Mouse (Mus musculus): ENCODE measurements at regions not wholly inside any gene's neighbourhood (a gene's known extent, or its start where the extent isn't known, plus 50 kb on each side); places are given as distances from the start of the nearest gene placed in this dataset. TPM values are rescaled to one million over a fixed set of nuclear protein-coding genes. Genes with fewer than 3 reads are reported as not detected.

DNA sequence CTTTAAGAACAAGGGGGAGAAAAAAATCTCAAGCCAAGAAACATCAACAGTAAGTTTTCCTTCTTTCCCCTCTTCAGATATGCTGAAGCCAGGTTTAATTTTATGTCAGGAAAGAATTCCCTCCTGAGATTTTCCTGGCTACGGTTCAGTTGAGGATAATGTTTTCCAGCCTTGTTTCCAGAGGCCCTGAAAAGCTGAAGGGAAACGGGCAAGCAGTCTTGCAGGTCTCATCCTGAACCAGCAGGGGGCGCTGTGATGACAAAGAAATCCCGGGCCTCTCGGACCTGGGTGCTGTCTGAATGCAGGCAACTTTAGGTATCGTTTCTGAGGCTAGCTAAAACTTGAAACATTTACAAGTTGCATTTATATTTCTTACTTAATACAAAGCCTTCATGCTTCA lies 61.5 kb upstream of the Dab2 start:
- H3K36me3 ChIP-seq (ENCODE audit: control insufficient read depth, insufficient read depth, low read length), result no peaks in the 10 kb centered on the region
- no peak overlapping the region for H3K9ac ChIP-seq (ENCODE audit: low read length)
- no peaks in the 10 kb centered on the region for H3K27me3 ChIP-seq (ENCODE audit: control insufficient read depth, insufficient read depth, low read length)
- H3K9me3 ChIP-seq (ENCODE audit: control insufficient read depth, low read length), result no peaks in the 10 kb centered on the region
- H3K27ac ChIP-seq (ENCODE audit: low read depth, low read length), result no peak overlapping the region
- H3K4me1 ChIP-seq (replicated peaks; ENCODE audit: control insufficient read depth, insufficient read depth, low read length), result no peaks in the 10 kb centered on the region
- ATAC-seq (replicated peaks; ENCODE audit: low FRiP score) (peak; percentile 60; the same call in 1 of the 2 replicates), DNase-seq (ENCODE audit: low spot score) (peak; percentile 88)
- no peak overlapping the region for H3K4me3 ChIP-seq (ENCODE audit: low read depth, low read length)
- no peak overlapping the region for H3K4me2 ChIP-seq (ENCODE audit: low read depth, low read length, severe bottlenecking)
- 8% methylated on average over 6 of the region's 6 CpGs for WGBS

DNA sequence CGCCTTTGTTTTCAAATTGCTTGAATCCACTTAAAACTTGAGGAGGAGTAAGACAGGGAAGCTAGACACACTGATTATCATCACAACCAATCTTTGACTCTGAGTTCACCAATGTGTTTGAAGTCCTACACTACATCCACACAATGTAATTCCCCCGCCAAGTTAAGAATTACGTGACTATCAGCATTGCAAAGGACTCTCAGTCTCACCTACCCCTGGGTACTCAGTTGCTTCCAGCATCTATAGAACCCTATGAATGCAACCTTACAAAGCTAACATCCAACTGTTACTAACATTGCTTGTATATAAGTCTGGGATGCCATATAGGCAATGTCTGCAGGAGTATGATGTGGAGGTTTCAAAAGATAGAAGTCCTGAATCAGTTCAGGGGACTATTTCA lies 60.8 kb upstream of the Dab2 start:
- 94% methylated on average over 3 of the region's 3 CpGs for WGBS

GRCm38 (mm10) chr15:6242132-6242531 lies 57.5 kb upstream of the Dab2 start:
- H3K9me3 ChIP-seq (ENCODE audit: control insufficient read depth, low read length), result no peaks in the 10 kb centered on the region
- WGBS, result 92% methylated on average over 4 of the region's 4 CpGs
- no peak overlapping the region for H3K27ac ChIP-seq (ENCODE audit: low read depth, low read length)
- H3K36me3 ChIP-seq (ENCODE audit: control insufficient read depth, insufficient read depth, low read length), result no peaks in the 10 kb centered on the region
- H3K9ac ChIP-seq (ENCODE audit: low read length), result no peak overlapping the region
- H3K27me3 ChIP-seq (ENCODE audit: control insufficient read depth, insufficient read depth, low read length), result no peaks in the 10 kb centered on the region
- no peak for DNase-seq (ENCODE audit: low spot score)
- H3K4me3 ChIP-seq (ENCODE audit: low read depth, low read length), result no peak overlapping the region
- no peak overlapping the region for H3K4me2 ChIP-seq (ENCODE audit: low read depth, low read length, severe bottlenecking)
- H3K4me1 ChIP-seq (replicated peaks; ENCODE audit: control insufficient read depth, insufficient read depth, low read length), result no peaks in the 10 kb centered on the region
- ATAC-seq (replicated peaks; ENCODE audit: low FRiP score), result no peak

More for the DNA sequence above, 60.8 kb upstream of the Dab2 start:
- ATAC-seq (replicated peaks; ENCODE audit: low FRiP score), result 0 out of 2 replicates have a peak, but pooled peaks have one; percentile 44
- Histone ChIP-seq H3K36me3 (ENCODE audit: control insufficient read depth, insufficient read depth, low read length) (no peaks in the 10 kb centered on the region), H3K9me3 (ENCODE audit: control insufficient read depth, low read length) (no peaks in the 10 kb centered on the region), H3K27me3 (ENCODE audit: control insufficient read depth, insufficient read depth, low read length) (no peaks in the 10 kb centered on the region), H3K4me2 (ENCODE audit: low read depth, low read length, severe bottlenecking) (no peak overlapping the region), H3K9ac (ENCODE audit: low read length) (no peak overlapping the region), H3K4me3 (ENCODE audit: low read depth, low read length) (no peak overlapping the region), H3K4me1 (replicated peaks; ENCODE audit: control insufficient read depth, insufficient read depth, low read length) (no peaks in the 10 kb centered on the region), H3K27ac (ENCODE audit: low read depth, low read length) (no peak overlapping the region)
- DNase-seq (ENCODE audit: low spot score), result no peak

- no peaks in the 10 kb centered on the region for H3K4me1 ChIP-seq (replicated peaks; ENCODE audit: control insufficient read depth, insufficient read depth, low read length)
- H3K36me3 ChIP-seq (ENCODE audit: control insufficient read depth, insufficient read depth, low read length), result no peaks in the 10 kb centered on the region
- no peak overlapping the region for H3K27ac ChIP-seq (ENCODE audit: low read depth, low read length)
- H3K4me2 ChIP-seq (ENCODE audit: low read depth, low read length, severe bottlenecking), result no peak overlapping the region
- DNase-seq (ENCODE audit: low spot score), result no peak
- H3K9me3 ChIP-seq (ENCODE audit: control insufficient read depth, low read length), result no peaks in the 10 kb centered on the region
- 17% methylated on average over 7 of the region's 7 CpGs for WGBS
- ATAC-seq (replicated peaks; ENCODE audit: low FRiP score), result no peak
- H3K9ac ChIP-seq (ENCODE audit: low read length), result no peak overlapping the region
- no peak overlapping the region for H3K4me3 ChIP-seq (ENCODE audit: low read depth, low read length)
- H3K27me3 ChIP-seq (ENCODE audit: control insufficient read depth, insufficient read depth, low read length), result no peaks in the 10 kb centered on the region
Observed at GRCm38 (mm10) chr15:6244401-6244800, 55.2 kb upstream of the Dab2 start.

- no peaks in the 10 kb centered on the region for H3K36me3 ChIP-seq (ENCODE audit: control insufficient read depth, insufficient read depth, low read length)
- H3K4me1 ChIP-seq (replicated peaks; ENCODE audit: control insufficient read depth, insufficient read depth, low read length), result no peaks in the 10 kb centered on the region
- no peak overlapping the region for H3K27ac ChIP-seq (ENCODE audit: low read depth, low read length)
- no peak for DNase-seq (ENCODE audit: low spot score)
- no peaks in the 10 kb centered on the region for H3K27me3 ChIP-seq (ENCODE audit: control insufficient read depth, insufficient read depth, low read length)
- WGBS, result 76% methylated on average over 9 of the region's 9 CpGs
- no peak overlapping the region for H3K4me2 ChIP-seq (ENCODE audit: low read depth, low read length, severe bottlenecking)
- H3K9me3 ChIP-seq (ENCODE audit: control insufficient read depth, low read length), result no peaks in the 10 kb centered on the region
- no peak overlapping the region for H3K9ac ChIP-seq (ENCODE audit: low read length)
- no peak overlapping the region for H3K4me3 ChIP-seq (ENCODE audit: low read depth, low read length)
- peak; percentile 79 for ATAC-seq (replicated peaks; ENCODE audit: low FRiP score)
Observed at GRCm38 (mm10) chr15:6245950-6246894, 53.4 kb upstream of the Dab2 start.

- H3K9me3 ChIP-seq (ENCODE audit: control insufficient read depth, low read length), result no peaks in the 10 kb centered on the region
- H3K27me3 ChIP-seq (ENCODE audit: control insufficient read depth, insufficient read depth, low read length), result no peaks in the 10 kb centered on the region
- ATAC-seq (replicated peaks; ENCODE audit: low FRiP score) (no peak), DNase-seq (ENCODE audit: low spot score) (no peak)
- no peak overlapping the region for H3K4me3 ChIP-seq (ENCODE audit: low read depth, low read length)
- H3K4me1 ChIP-seq (replicated peaks; ENCODE audit: control insufficient read depth, insufficient read depth, low read length), result no peaks in the 10 kb centered on the region
- H3K9ac ChIP-seq (ENCODE audit: low read length), result no peak overlapping the region
- H3K27ac ChIP-seq (ENCODE audit: low read depth, low read length), result no peak overlapping the region
- H3K4me2 ChIP-seq (ENCODE audit: low read depth, low read length, severe bottlenecking), result no peak overlapping the region
- WGBS, result 90% methylated on average over 4 of the region's 4 CpGs
- no peaks in the 10 kb centered on the region for H3K36me3 ChIP-seq (ENCODE audit: control insufficient read depth, insufficient read depth, low read length)
Observed at GRCm38 (mm10) chr15:6248470-6248869, 51.1 kb upstream of the Dab2 start.

Small RNAs in the stretch of these regions (microRNA-seq; reads per million reads assigned to microRNA genes)
- not detected for gene Gm27760 (ENCODE audit: insufficient number of aligned reads)
